Mouse (Mus musculus) testis, adult 2 months (tissue): ENCODE results near the gene Stox2.
"Not testable (repeated sequence)": the region's sequence is repeated elsewhere in the genome, so short reads cannot be mapped to it uniquely, and the experiment has no call there.

Experiments
- CTCF ChIP-seq: fragments of 200-500 bp; IDR thresholded peaks from 2 replicates; pipeline ENCODE4 v1.5.1; 2012; ENCODE audit warnings: low read depth, mild to moderate bottlenecking, inconsistent platforms, low read length, moderate library complexity; ENCODE audit not compliant: control insufficient read depth, insufficient read depth, insufficient replicate concordance
- POLR2A ChIP-seq: fragments of 200-500 bp; IDR thresholded peaks from 2 replicates; pipeline ENCODE4 v1.6.1; 2012; ENCODE audit warnings: low read depth, mild to moderate bottlenecking, inconsistent platforms, low read length, moderate library complexity; ENCODE audit not compliant: control insufficient read depth

DNA sequence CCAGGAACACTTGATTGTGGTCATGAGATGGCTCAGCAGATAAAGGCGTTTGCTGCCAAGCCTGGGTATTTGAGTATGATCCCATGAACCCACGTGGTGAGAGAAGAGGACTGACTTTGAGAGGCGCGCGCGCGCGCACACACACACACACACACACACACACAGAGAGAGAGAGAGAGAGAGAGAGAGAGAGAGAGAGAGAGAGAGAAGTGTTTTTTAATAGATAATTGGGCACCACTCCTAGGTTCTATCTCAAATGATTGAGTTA, 32.0 kb downstream of the Stox2 start:
- TF ChIP-seq CTCF, POLR2A: not testable (repeated sequence)
